Mouse (Mus musculus) liver, embryonic 14.5 days (tissue): ENCODE data around the gene Cnih1. TPM values are rescaled to one million over a fixed set of nuclear protein-coding genes. Genes with fewer than 3 reads are reported as not detected.

Experiments
- ATAC-seq: fragments of 200-750 bp; cut with Nextera tagmentation; 2 replicates; pipeline ENCODE4 v1.8.0; 2017; ENCODE audit warnings: moderate number of reproducible peaks, mild to moderate bottlenecking, moderate library complexity; ENCODE audit not compliant: insufficient read depth
- DNase-seq, 3 experiments: peaks; one replicate each; pipeline ENCODE4 v3.0.0-alpha.2; 2012 to 2013; ENCODE audit warnings: low read depth in 3 of 3, low spot score in 3 of 3
- H3K27ac ChIP-seq: fragments of 300-500 bp; sonication (generic); 2 replicates; pipeline ENCODE4 v1.5.1; 2014; ENCODE audit warnings: moderate library complexity, mild to moderate bottlenecking, control low read depth, inconsistent platforms
- H3K27me3 ChIP-seq: fragments of 300-500 bp; sonication (generic); 2 replicates; pipeline ENCODE4 v1.6.1; 2014; ENCODE audit warnings: mild to moderate bottlenecking, low read length, moderate library complexity; ENCODE audit not compliant: control insufficient read depth, insufficient read depth
- H3K36me3 ChIP-seq: fragments of 300-500 bp; sonication (generic); replicated peaks from 2 replicates; pipeline ENCODE4 v1.6.1; 2014; ENCODE audit warnings: low read depth; ENCODE audit not compliant: control insufficient read depth, insufficient read depth
- H3K4me1 ChIP-seq, 2 experiments: fragments of 200-500 bp in 1 of 2; fragments of 300-500 bp in 1 of 2; sonication (generic) in 1 of 2; replicated peaks; 2 replicates each; pipeline ENCODE4 v1.6.1; 2012 to 2014; ENCODE audit warnings: antibody characterized with exemption in 1 of 2, inconsistent platforms in 1 of 2, low read length in 1 of 2; ENCODE audit not compliant: control insufficient read depth in 2 of 2, insufficient read depth in 2 of 2
- H3K4me2 ChIP-seq: fragments of 300-500 bp; sonication (generic); 2 replicates; pipeline ENCODE4 v1.6.1; 2014; ENCODE audit warnings: low read depth, mild to moderate bottlenecking, control low read depth, moderate library complexity
- H3K4me3 ChIP-seq, 2 experiments: fragments of 200-500 bp in 1 of 2; fragments of 300-500 bp in 1 of 2; sonication (generic) in 1 of 2; 2 replicates each; pipeline ENCODE4 v1.5.1; 2012 to 2014; ENCODE audit warnings: low read depth in 2 of 2, low read length in 2 of 2, mild to moderate bottlenecking in 2 of 2, control low read depth in 1 of 2, inconsistent platforms in 1 of 2, moderate library complexity in 1 of 2; ENCODE audit not compliant: insufficient read depth in 1 of 2
- H3K9ac ChIP-seq: fragments of 300-500 bp; sonication (generic); replicated peaks from 2 replicates; pipeline ENCODE4 v1.6.1; 2014; ENCODE audit warnings: mild to moderate bottlenecking, control low read depth, moderate library complexity
- H3K9me3 ChIP-seq: fragments of 300-500 bp; sonication (generic); 2 replicates; pipeline ENCODE4 v1.6.1; 2016; ENCODE audit warnings: low read length, mixed read lengths; ENCODE audit not compliant: control insufficient read depth
- CTCF ChIP-seq: IDR thresholded peaks from 2 replicates; pipeline ENCODE4 v1.5.1; 2016; ENCODE audit warnings: antibody characterized with exemption, low read depth, control low read depth
- EP300 ChIP-seq: IDR thresholded peaks from 2 replicates; pipeline ENCODE4 v1.6.1; 2016; ENCODE audit warnings: antibody characterized with exemption, low read depth
- WGBS: fragments of 180-500 bp; shearing (Covaris S2); extraction: QIAGEN DNeasy Blood & Tissue Kit; methylation state at CpG from one replicate; pipeline ENCODE4 v1.1.7; 2014; ENCODE audit not compliant: insufficient replicate concordance; 5-methylcytosine and 5-hydroxymethylcytosine counted together
- polyA plus RNA-seq, 2 experiments: library from polyadenylated mRNA; depleted of rRNA in 1 of 2; stranded (reverse) in 1 of 2; unstranded in 1 of 2; fragments of >200 nt; fragmentation: Nextera tagmentation in 1 of 2; extraction: Ambion mirVana in 1 of 2; gene quantifications; 2 replicates each; pipeline versions ENCODE4 v1.2.1 to v1.2.3; 2012 to 2014

The Cnih1 gene
- polyA plus RNA-seq, 2 experiments, result 33.8 to 84.0 TPM

DNA sequence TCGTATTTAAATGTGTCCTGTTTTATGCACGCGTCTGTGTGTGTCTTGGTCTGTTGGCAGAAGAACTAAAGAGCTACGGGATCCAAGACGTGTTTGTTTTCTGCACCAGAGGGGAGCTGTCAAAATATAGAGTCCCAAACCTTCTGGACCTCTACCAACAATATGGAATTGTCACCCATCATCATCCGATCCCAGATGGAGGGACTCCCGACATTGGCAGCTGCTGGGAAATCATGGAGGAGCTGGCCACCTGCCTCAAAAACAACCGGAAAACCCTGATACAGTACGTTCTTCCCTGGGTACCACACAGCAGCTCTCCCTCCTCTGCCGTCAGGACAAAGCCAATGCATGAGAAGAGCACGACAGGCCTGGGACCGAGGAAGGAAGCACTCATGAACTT, 21.1 kb downstream of the Cnih1 start:
- Histone ChIP-seq H3K27me3 (no peaks in the 10 kb centered on the region), H3K36me3 (peaks cover 73% of the 10 kb centered on the region), H3K9ac (no peak overlapping the region), H3K4me3 (no peak overlapping the region), H3K4me2 (no peak overlapping the region), H3K27ac (no peak overlapping the region), H3K4me1 (no peaks in the 10 kb centered on the region), H3K9me3 (no peaks in the 10 kb centered on the region)
- WGBS, result 75% methylated on average over 12 of the region's 12 CpGs
- no peak for ATAC-seq
- TF ChIP-seq EP300 (no peak), CTCF (no peak)
- DNase-seq, result no peak

DNA sequence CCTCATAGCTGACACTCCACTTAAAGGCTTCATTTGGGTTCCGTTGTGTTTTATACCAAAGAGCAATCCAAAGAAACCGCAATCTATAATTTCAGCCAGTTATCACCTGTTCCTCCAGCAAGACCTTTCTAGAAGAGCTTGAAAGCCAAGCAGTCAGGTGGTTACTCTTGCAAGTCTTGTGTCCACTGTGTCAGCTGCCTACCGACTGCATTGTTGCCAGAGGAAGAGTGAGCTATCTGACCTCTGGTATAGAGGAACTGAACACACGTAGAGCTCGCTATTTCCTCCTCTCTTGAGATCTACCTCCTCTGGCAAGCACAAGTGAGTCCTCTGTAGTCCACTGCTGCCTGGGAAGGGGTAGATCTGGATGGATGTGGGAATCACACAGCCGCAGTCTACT, 27.0 kb downstream of the Cnih1 start:
- Histone ChIP-seq H3K4me1 (peaks cover 5 to 15% of the 10 kb centered on the region in 2 experiments), H3K4me2 (peak overlapping the region; percentile 84), H3K9ac (peak overlapping the region; percentile 98), H3K27me3 (no peaks in the 10 kb centered on the region), H3K4me3 (peak overlapping the region; percentile 91 to 94), H3K36me3 (peaks cover 22% of the 10 kb centered on the region), H3K9me3 (no peaks in the 10 kb centered on the region), H3K27ac (peak overlapping the region; percentile 6)
- no peak for TF ChIP-seq EP300
- no peak for TF ChIP-seq CTCF
- 21% methylated on average over 6 of the region's 6 CpGs for WGBS
- ATAC-seq (no peak), DNase-seq (peak in 1 of 3 experiments; percentile 35)

DNA sequence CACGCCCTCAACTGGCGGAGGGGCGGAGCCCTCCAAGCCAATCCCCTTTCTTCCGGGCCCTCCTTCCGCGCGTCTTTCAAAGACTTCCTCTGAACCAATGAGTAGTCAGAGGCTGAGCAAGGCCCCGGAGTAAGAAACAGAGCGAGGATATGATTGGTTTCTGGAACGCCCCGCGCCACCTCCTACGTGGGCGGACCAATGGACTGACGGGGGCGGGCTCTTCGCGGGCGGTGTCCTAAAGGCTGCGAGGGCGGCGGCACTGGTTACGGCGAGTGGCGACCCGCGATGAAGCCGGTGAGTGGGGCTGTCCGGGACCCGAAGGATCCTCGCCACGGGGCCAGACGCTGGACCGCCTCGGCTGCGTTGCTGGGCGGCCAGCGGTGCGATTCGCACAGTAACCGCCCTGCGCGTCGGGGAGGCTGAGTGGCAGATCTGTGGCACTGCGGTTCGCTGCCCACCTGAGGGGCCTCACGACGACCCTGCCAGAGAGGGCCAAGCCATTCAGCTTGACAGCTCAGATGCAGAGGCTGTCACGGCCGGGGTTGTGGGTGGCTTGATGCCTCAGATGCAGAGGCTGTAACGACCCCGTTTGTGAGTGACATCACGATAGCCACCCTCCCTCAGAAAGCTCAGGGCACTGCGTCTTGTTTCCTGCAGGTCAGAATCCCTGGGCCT, 27.7 kb downstream of the Cnih1 start, which contains the start of gene Cdkn3:
Cdkn3 (plus strand) TSS at position 187 of the 675 bp plus-strand sequence.
- peak within 1 kb of the TSS; percentile 98 for H3K9ac ChIP-seq
- H3K9me3 ChIP-seq, result no peaks in the 10 kb centered on the region
- H3K27ac ChIP-seq, result peak within 1 kb of the TSS; percentile 64
- peak within 1 kb of the TSS; percentile 91 to 94 for H3K4me3 ChIP-seq
- peak within 1 kb of the TSS; percentile 84 for H3K4me2 ChIP-seq
- peaks cover 22% of the 10 kb centered on the region for H3K36me3 ChIP-seq
- DNase-seq (peak; percentile 96 to 97 (median 96)), ATAC-seq (peak; percentile 99)
- no peak for TF ChIP-seq EP300
- TF ChIP-seq CTCF, result no peak
- H3K4me1 ChIP-seq, result peaks cover 5 to 15% of the 10 kb centered on the region in 2 experiments
- no peaks in the 10 kb centered on the region for H3K27me3 ChIP-seq
- under 1% methylated on average over 54 of the region's 54 CpGs for WGBS

DNA sequence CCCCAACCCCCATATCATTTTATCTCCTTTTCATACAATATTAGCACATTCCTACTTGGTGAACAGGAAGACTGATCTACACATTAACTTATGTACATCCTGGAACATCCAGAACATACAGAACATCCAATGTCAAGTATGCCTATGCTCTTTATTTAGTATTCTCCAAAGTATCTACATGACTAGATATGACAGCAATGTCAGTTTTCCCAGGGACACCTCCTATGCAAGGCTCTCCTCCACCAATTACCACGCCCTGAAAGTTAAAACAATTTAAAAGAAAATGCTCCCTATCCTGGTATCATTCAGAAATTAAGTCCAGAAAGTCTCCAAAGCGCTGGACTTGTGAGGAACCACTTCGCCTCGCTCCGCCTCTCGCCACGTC, 28.2 kb downstream of the Cnih1 start:
- TF ChIP-seq CTCF (no peak), EP300 (no peak)
- ATAC-seq, result no peak; the same call in 1 of the 2 replicates
- 1% methylated on average over 7 of the region's 7 CpGs for WGBS
- Histone ChIP-seq H3K27me3 (no peaks in the 10 kb centered on the region), H3K9me3 (no peaks in the 10 kb centered on the region), H3K4me3 (peak overlapping the region in 1 of 2 experiments; percentile 94; a peak in 2 of 4 replicates), H3K4me2 (peak overlapping the region; percentile 84), H3K36me3 (peaks cover 18% of the 10 kb centered on the region), H3K27ac (no peak overlapping the region), H3K4me1 (peaks cover 5 to 15% of the 10 kb centered on the region in 2 experiments), H3K9ac (0 out of 2 replicates have a peak overlapping the region, but pooled peaks have one; percentile 33)
- DNase-seq, result no peak

DNA sequence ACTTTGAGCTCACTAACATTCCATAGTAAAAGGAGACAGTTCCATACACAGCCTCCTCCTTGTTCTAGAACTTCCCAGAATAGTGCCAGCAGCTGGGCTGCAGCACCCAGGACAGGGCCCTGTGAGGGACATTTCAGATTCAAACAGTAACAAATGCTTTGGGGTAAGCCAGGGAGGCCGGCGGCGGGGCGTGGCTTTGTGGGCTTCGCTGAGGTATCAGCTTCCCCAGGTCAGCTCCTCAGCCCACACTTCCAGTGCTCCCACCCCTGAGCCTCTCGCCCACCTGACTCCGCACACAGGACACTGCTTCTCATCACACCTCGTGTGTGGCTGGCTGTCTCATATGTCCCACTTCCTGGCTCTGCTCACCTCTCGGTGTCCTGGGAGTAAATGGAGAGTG, 30.5 kb downstream of the Cnih1 start:
- no peak for ATAC-seq
- no peak for TF ChIP-seq CTCF
- no peak for TF ChIP-seq EP300

More for the DNA sequence above, 30.5 kb downstream of the Cnih1 start:
- H3K4me2 ChIP-seq, result no peak overlapping the region
- 55% methylated on average over 9 of the region's 9 CpGs for WGBS
- no peak overlapping the region for H3K4me3 ChIP-seq
- DNase-seq, result no peak
- no peaks in the 10 kb centered on the region for H3K9me3 ChIP-seq
- no peak overlapping the region for H3K27ac ChIP-seq
- H3K36me3 ChIP-seq, result peaks cover under 1% of the 10 kb centered on the region; the same call in 1 of the 2 replicates
- H3K9ac ChIP-seq, result no peak overlapping the region
- peaks cover 5 to 15% of the 10 kb centered on the region in 2 experiments for H3K4me1 ChIP-seq
- no peaks in the 10 kb centered on the region for H3K27me3 ChIP-seq
